Mouse (Mus musculus) forebrain, embryonic 14.5 days (tissue): ENCODE measurements around the gene Agpat2. TPM values are rescaled to one million over a fixed set of nuclear protein-coding genes. Genes with fewer than 3 reads are reported as not detected.
A peak's percentile ranks its signal among the peaks of the same experiment; 100 is the strongest.

Source experiments
- ATAC-seq: fragments of 200-750 bp; cut with Nextera tagmentation; 2 replicates; pipeline ENCODE4 v1.8.0; 2017; ENCODE audit warnings: mild to moderate bottlenecking, moderate library complexity
- DNase-seq: peaks from one replicate; pipeline ENCODE4 v3.0.0-alpha.2; 2015; ENCODE audit warnings: low spot score
- H3K27ac ChIP-seq: fragments of 300-500 bp; sonication (generic); 2 replicates; pipeline ENCODE4 v1.5.1; 2014; ENCODE audit warnings: low read depth, mild to moderate bottlenecking, control low read depth, low read length, moderate library complexity
- H3K27me3 ChIP-seq: fragments of 300-500 bp; sonication (generic); replicated peaks from 2 replicates; pipeline ENCODE4 v1.6.1; 2014; ENCODE audit warnings: low read length, control low read depth, mixed read lengths; ENCODE audit not compliant: control insufficient read depth, insufficient read depth
- H3K36me3 ChIP-seq: fragments of 300-500 bp; sonication (generic); 2 replicates; pipeline ENCODE4 v1.6.1; 2014; ENCODE audit warnings: low read length, control low read depth; ENCODE audit not compliant: control insufficient read depth, insufficient read depth
- H3K4me1 ChIP-seq: fragments of 300-500 bp; sonication (generic); 2 replicates; pipeline ENCODE4 v1.6.1; 2014; ENCODE audit warnings: antibody characterized with exemption, low read length, control low read depth; ENCODE audit not compliant: control insufficient read depth, insufficient read depth
- H3K4me2 ChIP-seq: fragments of 300-500 bp; sonication (generic); 2 replicates; pipeline ENCODE4 v1.6.1; 2014; ENCODE audit warnings: mild to moderate bottlenecking, control low read depth, low read length
- H3K4me3 ChIP-seq: fragments of 300-500 bp; sonication (generic); 2 replicates; pipeline ENCODE4 v1.5.1; 2014; ENCODE audit warnings: low read depth, low read length, control low read depth
- H3K9ac ChIP-seq: fragments of 300-500 bp; sonication (generic); 2 replicates; pipeline ENCODE4 v1.6.1; 2014; ENCODE audit warnings: mild to moderate bottlenecking, low read length, control low read depth, moderate library complexity
- H3K9me3 ChIP-seq: fragments of 300-500 bp; sonication (generic); replicated peaks from 2 replicates; pipeline ENCODE4 v1.6.1; 2016; ENCODE audit warnings: low read length, control low read depth, mixed read lengths; ENCODE audit not compliant: control insufficient read depth
- WGBS: fragments of 180-500 bp; shearing (Covaris S2); extraction: QIAGEN DNeasy Blood & Tissue Kit; methylation state at CpG from one replicate; pipeline ENCODE4 v1.1.7; 2014; 5-methylcytosine and 5-hydroxymethylcytosine counted together
- polyA plus RNA-seq: library from polyadenylated mRNA; unstranded; fragments of >200 nt; fragmentation: Nextera tagmentation; extraction: Ambion mirVana; gene quantifications from 2 replicates; pipeline ENCODE4 v1.2.1, GENCODE M21; 2014

Agpat2 gene
- polyA plus RNA-seq, 1 experiment from 2014 or later: 4.0 TPM

- Histone ChIP-seq H3K27me3 (no peaks in the 10 kb centered on the region), H3K27ac (peak within 1 kb of the TSS; percentile 78), H3K4me3 (peak within 1 kb of the TSS; percentile 75), H3K4me2 (peak within 1 kb of the TSS; percentile 91), H3K36me3 (no peaks in the 10 kb centered on the region), H3K9me3 (no peaks in the 10 kb centered on the region), H3K4me1 (peaks cover 20% of the 10 kb centered on the region), H3K9ac (peak within 1 kb of the TSS; percentile 97)
- ATAC-seq: peak; percentile 84
- WGBS: under 1% methylated on average over 70 of the region's 70 CpGs
- DNase-seq: peak; percentile 97
These were observed 23.9 kb upstream of the Agpat2 start, which contains the start of gene Fam69b for GRCm38 (mm10) chr2:26627921-26628739. Fam69b (plus strand) TSS chr2:26628457.

- WGBS: 68% methylated on average over 3 of the region's 3 CpGs
- Histone ChIP-seq H3K27ac (no peak overlapping the region), H3K36me3 (no peaks in the 10 kb centered on the region), H3K27me3 (no peaks in the 10 kb centered on the region), H3K4me2 (no peak overlapping the region), H3K4me1 (peaks cover 18% of the 10 kb centered on the region), H3K9ac (no peak overlapping the region), H3K4me3 (no peak overlapping the region), H3K9me3 (no peaks in the 10 kb centered on the region)
- ATAC-seq: no peak
- no peak for DNase-seq
These were observed 21.9 kb upstream of the Agpat2 start for GRCm38 (mm10) chr2:26626081-26626480.

- no peak overlapping the region for H3K4me3 ChIP-seq
- WGBS: 88% methylated on average over 3 of the region's 3 CpGs
- DNase-seq (no peak), ATAC-seq (no peak)
- H3K4me2 ChIP-seq: no peak overlapping the region
- peaks cover 18% of the 10 kb centered on the region for H3K4me1 ChIP-seq
- H3K27ac ChIP-seq: no peak overlapping the region
- H3K36me3 ChIP-seq: no peaks in the 10 kb centered on the region
- H3K9me3 ChIP-seq: no peaks in the 10 kb centered on the region
- H3K9ac ChIP-seq: no peak overlapping the region
- H3K27me3 ChIP-seq: no peaks in the 10 kb centered on the region
These were observed 21.2 kb upstream of the Agpat2 start for GRCm38 (mm10) chr2:26625419-26625818.

- no peak overlapping the region for H3K9ac ChIP-seq
- no peak for ATAC-seq
- peaks cover 4% of the 10 kb centered on the region; the same call in 1 of the 2 replicates for H3K4me1 ChIP-seq
- no peak overlapping the region for H3K27ac ChIP-seq
- H3K27me3 ChIP-seq: no peaks in the 10 kb centered on the region
- no peaks in the 10 kb centered on the region for H3K36me3 ChIP-seq
- 62% methylated on average over 5 of the region's 5 CpGs for WGBS
- no peak overlapping the region for H3K4me2 ChIP-seq
- DNase-seq: no peak
- no peaks in the 10 kb centered on the region for H3K9me3 ChIP-seq
- H3K4me3 ChIP-seq: no peak overlapping the region
These were observed 18.8 kb upstream of the Agpat2 start for GRCm38 (mm10) chr2:26622984-26623383.

- no peak overlapping the region for H3K4me3 ChIP-seq
- no peak for ATAC-seq
These were observed 17.0 kb upstream of the Agpat2 start for GRCm38 (mm10) chr2:26621246-26621645.

GRCm38 (mm10) chr2:26617928-26618327 lies 13.7 kb upstream of the Agpat2 start:
- Histone ChIP-seq H3K27me3 (no peaks in the 10 kb centered on the region), H3K9me3 (no peaks in the 10 kb centered on the region), H3K4me3 (no peak overlapping the region), H3K36me3 (no peaks in the 10 kb centered on the region), H3K4me1 (no peaks in the 10 kb centered on the region), H3K27ac (no peak overlapping the region), H3K9ac (no peak overlapping the region), H3K4me2 (no peak overlapping the region)
- WGBS: 53% methylated on average over 7 of the region's 7 CpGs
- no peak for ATAC-seq
- no peak for DNase-seq

More at GRCm38 (mm10) chr2:26621246-26621645, 17.0 kb upstream of the Agpat2 start:
- H3K9me3 ChIP-seq: no peaks in the 10 kb centered on the region
- no peak overlapping the region for H3K4me2 ChIP-seq
- no peak overlapping the region for H3K9ac ChIP-seq
- 32% methylated on average over 2 of the region's 2 CpGs for WGBS
- H3K27ac ChIP-seq: no peak overlapping the region
- H3K4me1 ChIP-seq: no peaks in the 10 kb centered on the region
- no peak for DNase-seq
- H3K27me3 ChIP-seq: no peaks in the 10 kb centered on the region
- H3K36me3 ChIP-seq: no peaks in the 10 kb centered on the region

GRCm38 (mm10) chr2:26617331-26617730 lies 13.1 kb upstream of the Agpat2 start:
- Histone ChIP-seq H3K4me1 (no peaks in the 10 kb centered on the region), H3K4me3 (no peak overlapping the region), H3K4me2 (no peak overlapping the region), H3K36me3 (no peaks in the 10 kb centered on the region), H3K9ac (no peak overlapping the region), H3K27ac (no peak overlapping the region), H3K9me3 (no peaks in the 10 kb centered on the region), H3K27me3 (no peaks in the 10 kb centered on the region)
- 80% methylated on average over 6 of the region's 6 CpGs for WGBS
- DNase-seq (no peak), ATAC-seq (no peak)

- WGBS: 80% methylated on average over 4 of the region's 4 CpGs
- no peaks in the 10 kb centered on the region for H3K4me1 ChIP-seq
- ATAC-seq: no peak
These were observed 11.4 kb upstream of the Agpat2 start for GRCm38 (mm10) chr2:26615459-26616124.

GRCm38 (mm10) chr2:26614903-26615302 lies 10.7 kb upstream of the Agpat2 start:
- DNase-seq: no peak
- H3K4me3 ChIP-seq: no peak overlapping the region
- no peaks in the 10 kb centered on the region for H3K27me3 ChIP-seq
- no peak overlapping the region for H3K27ac ChIP-seq
- no peaks in the 10 kb centered on the region for H3K36me3 ChIP-seq
- 75% methylated on average over 5 of the region's 5 CpGs for WGBS
- H3K9ac ChIP-seq: no peak overlapping the region
- ATAC-seq: no peak
- no peaks in the 10 kb centered on the region for H3K9me3 ChIP-seq
- no peaks in the 10 kb centered on the region for H3K4me1 ChIP-seq
- no peak overlapping the region for H3K4me2 ChIP-seq

More at GRCm38 (mm10) chr2:26615459-26616124, 11.4 kb upstream of the Agpat2 start:
- Histone ChIP-seq H3K27ac (no peak overlapping the region), H3K27me3 (no peaks in the 10 kb centered on the region), H3K9me3 (no peaks in the 10 kb centered on the region), H3K4me2 (no peak overlapping the region), H3K36me3 (no peaks in the 10 kb centered on the region), H3K4me3 (no peak overlapping the region), H3K9ac (no peak overlapping the region)
- DNase-seq: no peak
